In genomic region chr12:16649819-16650218, GRCm38 (mm10) we compare ENCODE assay signal across 23 mouse cellular contexts. TPM values are rescaled to one million over a fixed set of nuclear protein-coding genes. Genes with fewer than 3 reads are reported as not detected.
DNase-seq lines count a peak whose midpoint lies in the region; ATAC-seq lines count a peak whose summit lies in the region.
"Had no signal": no experiment of that assay in that cellular context is flagged by ENCODE, and none has a peak within 500 bp of the region (broad histone marks: within the 10 kb centered on the region; RNA-seq: fewer than 3 reads in every experiment).

No protein-coding gene starts in this region.

- WGBS in heart, embryonic 11.5 days (ENCODE audit: insufficient replicate concordance) = 47% methylated on average over 6 of the region's 6 CpGs
- WGBS in heart, embryonic 15.5 days = 30% methylated on average over 6 of the region's 6 CpGs
- 81% methylated on average over 6 of the region's 6 CpGs for WGBS in midbrain, embryonic 11.5 days

- no peak overlapping the region for H3K4me3 ChIP-seq in heart, embryonic 11.5 days (ENCODE audit: low read depth, low read length)
- H3K4me3 ChIP-seq in heart, embryonic 15.5 days = no peak overlapping the region
- H3K4me3 ChIP-seq in midbrain, embryonic 11.5 days (ENCODE audit: low read depth, low read length) = no peak overlapping the region
- H3K4me3 ChIP-seq: embryonic facial prominence, embryonic 13.5 days; forebrain, embryonic 12.5 days; hindbrain, embryonic 13.5 days had no signal

- H3K9ac ChIP-seq in heart, embryonic 11.5 days (ENCODE audit: low read depth, low read length) = no peak overlapping the region
- H3K9ac ChIP-seq in heart, embryonic 15.5 days = no peak overlapping the region
- no peak overlapping the region for H3K9ac ChIP-seq in midbrain, embryonic 11.5 days (ENCODE audit: low read length)
- H3K9ac ChIP-seq: embryonic facial prominence, embryonic 13.5 days; forebrain, embryonic 12.5 days; hindbrain, embryonic 13.5 days had no signal

- intact Hi-C loops in heart, postnatal 36 days (cut with DNase I) = no loop called here
- intact Hi-C loops in left cerebral cortex, postnatal 14 days (cut with DNase I) = no loop called here

- H3K27me3 ChIP-seq in heart, embryonic 11.5 days (ENCODE audit: control insufficient read depth, insufficient read depth, low read length) = peaks cover 17% of the 10 kb centered on the region
- peaks cover 21% of the 10 kb centered on the region for H3K27me3 ChIP-seq in heart, embryonic 15.5 days
- H3K27me3 ChIP-seq in midbrain, embryonic 11.5 days (ENCODE audit: control insufficient read depth, insufficient read depth, low read length) = peaks cover 19% of the 10 kb centered on the region

- H3K27ac ChIP-seq in heart, embryonic 11.5 days (ENCODE audit: low read depth, low read length) = peak overlapping the region; percentile 57; the same call in 1 of the 2 replicates
- H3K27ac ChIP-seq in heart, embryonic 15.5 days = peak overlapping the region; percentile 78
- no peak overlapping the region for H3K27ac ChIP-seq in midbrain, embryonic 11.5 days (ENCODE audit: low read depth, low read length)
- H3K27ac ChIP-seq: embryonic facial prominence, embryonic 13.5 days; forebrain, embryonic 12.5 days; hindbrain, embryonic 13.5 days; hindbrain, postnatal 0 days had no signal

- H3K4me2 ChIP-seq in heart, embryonic 11.5 days = 0 out of 2 replicates have a peak overlapping the region, but pooled peaks have one; percentile 7
- H3K4me2 ChIP-seq in heart, embryonic 15.5 days = peak overlapping the region; percentile 7; the same call in 1 of the 2 replicates
- no peak overlapping the region for H3K4me2 ChIP-seq in midbrain, embryonic 11.5 days
- H3K4me2 ChIP-seq: embryonic facial prominence, embryonic 13.5 days; forebrain, embryonic 12.5 days; hindbrain, embryonic 13.5 days had no signal

- H3K36me3 ChIP-seq in heart, embryonic 11.5 days (ENCODE audit: control insufficient read depth, insufficient read depth, low read length) = no peaks in the 10 kb centered on the region
- no peaks in the 10 kb centered on the region for H3K36me3 ChIP-seq in heart, embryonic 15.5 days
- H3K36me3 ChIP-seq in midbrain, embryonic 11.5 days (ENCODE audit: control insufficient read depth, insufficient read depth, low read length) = no peaks in the 10 kb centered on the region
- H3K36me3 ChIP-seq: embryonic facial prominence, embryonic 13.5 days; forebrain, embryonic 12.5 days; hindbrain, embryonic 13.5 days had no signal

- no peak for ATAC-seq in heart, embryonic 11.5 days (replicated peaks; ENCODE audit: insufficient number of reproducible peaks, low FRiP score, low TSS enrichment)
- ATAC-seq in heart, embryonic 15.5 days (replicated peaks; ENCODE audit: insufficient number of reproducible peaks, insufficient read depth, low FRiP score, low read depth) = peak; percentile 44; the same call in 1 of the 2 replicates
- ATAC-seq in midbrain, embryonic 11.5 days (ENCODE audit: low FRiP score) = no peak
- ATAC-seq: forebrain, embryonic 16.5 days; hindbrain, postnatal 0 days had no signal

- peak; percentile 95 for DNase-seq in heart, adult 11 months
- DNase-seq in heart, postnatal 36 days = no peak
- DNase-seq in spleen, adult 12 weeks (ENCODE audit: low spot score) = no peak
- DNase-seq in midbrain, embryonic 11.5 days (ENCODE audit: low spot score, missing footprints) = no peak
- no peak for DNase-seq in left cerebral cortex, postnatal 14 days (ENCODE audit: low spot score in 2 of 2)
- DNase-seq: adrenal gland, postnatal 10 days; cerebellum, adult 11 months; cerebellum, adult 9-11 months; cerebellum, postnatal 36 days; gastrocnemius, postnatal 25 days; kidney, adult 18-20 months had no signal

- H3K4me1 ChIP-seq in heart, embryonic 11.5 days (ENCODE audit: control insufficient read depth, insufficient read depth, low read length) = peaks cover 10% of the 10 kb centered on the region; the same call in 1 of the 2 replicates
- H3K4me1 ChIP-seq in heart, embryonic 15.5 days (replicated peaks) = peaks cover 21% of the 10 kb centered on the region
- H3K4me1 ChIP-seq in midbrain, embryonic 11.5 days (ENCODE audit: control insufficient read depth, insufficient read depth, low read length) = peaks cover 3% of the 10 kb centered on the region

- H3K9me3 ChIP-seq in heart, embryonic 11.5 days (replicated peaks; ENCODE audit: control insufficient read depth, low read length) = no peaks in the 10 kb centered on the region
- no peaks in the 10 kb centered on the region for H3K9me3 ChIP-seq in heart, embryonic 15.5 days (replicated peaks)
- H3K9me3 ChIP-seq in midbrain, embryonic 11.5 days (ENCODE audit: control insufficient read depth, low read length) = no peaks in the 10 kb centered on the region
- H3K9me3 ChIP-seq: embryonic facial prominence, embryonic 13.5 days; forebrain, embryonic 12.5 days; hindbrain, embryonic 13.5 days had no signal

RNA-seq across cellular contexts. Expression of gene Ntsr2, which starts 3.4 kb away (rescaled TPM):
- total RNA-seq in heart, postnatal 36 days (2021) = 1 to 10 TPM; 8.6 to 9.6 TPM
- not detected in 2 replicates for polyA plus RNA-seq in heart, embryonic 11.5 days (2014; fragmentation: Nextera tagmentation; extraction: Ambion mirVana)
- polyA plus RNA-seq in heart, embryonic 15.5 days (2015; fragmentation: Nextera tagmentation; extraction: Ambion mirVana) = 0.13 and 0.29 TPM in 2 replicates
- polyA plus RNA-seq in midbrain, embryonic 11.5 days (2014; fragmentation: Nextera tagmentation; extraction: Ambion mirVana) = not detected in 2 replicates
- total RNA-seq in left cerebral cortex, postnatal 14 days (2021) = 100 to 1,000 TPM; 121 to 140 TPM
- total RNA-seq: granulocyte monocyte progenitor cell, adult 5-6 weeks; hematopoietic stem cell, adult 5-6 weeks; MEL had no signal
- polyA plus RNA-seq: C2C12; embryonic facial prominence, embryonic 13.5 days; intestine, embryonic 14.5 days had no signal

RNA-seq across cellular contexts. Expression of gene Lpin1, which starts 39.1 kb away (rescaled TPM):
- total RNA-seq in heart, postnatal 36 days (2021) = 100 to 1,000 TPM; 106 to 172 TPM
- 3.8 and 5.7 TPM in 2 replicates for polyA plus RNA-seq in heart, embryonic 11.5 days (2014; fragmentation: Nextera tagmentation; extraction: Ambion mirVana)
- 6.8 TPM in 2 replicates for polyA plus RNA-seq in heart, embryonic 15.5 days (2015; fragmentation: Nextera tagmentation; extraction: Ambion mirVana)
- 10.5 and 11.4 TPM in 2 replicates for polyA plus RNA-seq in midbrain, embryonic 11.5 days (2014; fragmentation: Nextera tagmentation; extraction: Ambion mirVana)
- total RNA-seq in left cerebral cortex, postnatal 14 days (2021) = 10 to 100 TPM; 14.5 to 15.8 TPM
